Mouse (Mus musculus) lung, adult 2 months (tissue): ENCODE data around the gene Ercc2.

Experiments
- CTCF ChIP-seq: fragments of 200-500 bp; IDR thresholded peaks from 2 replicates; pipeline ENCODE4 v1.5.1; 2011; ENCODE audit warnings: mild to moderate bottlenecking, low read length, control low read depth; ENCODE audit not compliant: insufficient read depth
- POLR2A ChIP-seq: fragments of 200-500 bp; IDR thresholded peaks from 2 replicates; pipeline ENCODE4 v1.6.1; 2011; ENCODE audit warnings: low read depth, mild to moderate bottlenecking, control low read depth, low read length, borderline replicate concordance; ENCODE audit errors: extremely low read depth

GRCm38 (mm10) chr7:19338060-19338459 lies 43.8 kb upstream of the Ercc2 start:
- TF ChIP-seq CTCF (no peak), POLR2A (no peak)
